Mouse (Mus musculus) splenic B cell, adult 2 months (primary cell): ENCODE results near the gene Gtf2h1.

Source experiments
- DNase-seq: peaks from one replicate; pipeline ENCODE4 v3.0.0-alpha.2; 2011; ENCODE audit warnings: low read depth, low spot score
- H3K27me3 ChIP-seq: 2 replicates; pipeline ENCODE4 v1.6.1; 2012; ENCODE audit warnings: mild to moderate bottlenecking, low read length, moderate library complexity, mixed read lengths; ENCODE audit not compliant: control insufficient read depth, poor library complexity, insufficient read depth, severe bottlenecking
- H3K36me3 ChIP-seq: 2 replicates; pipeline ENCODE4 v1.6.1; 2012; ENCODE audit warnings: mild to moderate bottlenecking, low read length, moderate library complexity, mixed read lengths; ENCODE audit not compliant: control insufficient read depth, poor library complexity, insufficient read depth, severe bottlenecking

The Gtf2h1 gene

GRCm38 (mm10) chr7:46795287-46796205, at the start of gene Gtf2h1, which contains the start of gene Hps5:
TSS of gene Gtf2h1 (plus strand) at chr7:46796103.
TSS of gene Hps5 (minus strand) at chr7:46796064.
- peak; percentile 98 for DNase-seq
- Histone ChIP-seq H3K27me3 (no peaks in the 10 kb centered on the region), H3K36me3 (peaks cover 6% of the 10 kb centered on the region; the same call in 1 of the 2 replicates)

GRCm38 (mm10) chr7:46746381-46746780, 49.5 kb upstream of the Gtf2h1 start:
- no peak for DNase-seq
- Histone ChIP-seq H3K36me3 (no peaks in the 10 kb centered on the region), H3K27me3 (no peaks in the 10 kb centered on the region)

GRCm38 (mm10) chr7:46748459-46748858, 47.4 kb upstream of the Gtf2h1 start:
- Histone ChIP-seq H3K27me3 (no peaks in the 10 kb centered on the region), H3K36me3 (no peaks in the 10 kb centered on the region)
- peak; percentile 23 for DNase-seq

GRCm38 (mm10) chr7:46751490-46751889, 44.4 kb upstream of the Gtf2h1 start, which contains the start of gene Saa2:
TSS of gene Saa2 (plus strand) at chr7:46751790.
- no peak for DNase-seq
- H3K27me3 ChIP-seq = no peaks in the 10 kb centered on the region
- H3K36me3 ChIP-seq = no peaks in the 10 kb centered on the region

- DNase-seq = no peak
- H3K27me3 ChIP-seq = no peaks in the 10 kb centered on the region
- H3K36me3 ChIP-seq = peaks cover 8% of the 10 kb centered on the region
Measured at GRCm38 (mm10) chr7:46761049-46761795, 34.7 kb upstream of the Gtf2h1 start.

- H3K36me3 ChIP-seq = peaks cover 10% of the 10 kb centered on the region
- no peak for DNase-seq
- no peaks in the 10 kb centered on the region for H3K27me3 ChIP-seq
Measured at GRCm38 (mm10) chr7:46762601-46763000, 33.3 kb upstream of the Gtf2h1 start.

GRCm38 (mm10) chr7:46764672-46765071, 31.2 kb upstream of the Gtf2h1 start:
- DNase-seq = no peak

GRCm38 (mm10) chr7:46767371-46767770, 28.5 kb upstream of the Gtf2h1 start:
- Histone ChIP-seq H3K27me3 (no peaks in the 10 kb centered on the region), H3K36me3 (peaks cover 18% of the 10 kb centered on the region)
- DNase-seq = no peak

More at GRCm38 (mm10) chr7:46764672-46765071, 31.2 kb upstream of the Gtf2h1 start:
- peaks cover 16% of the 10 kb centered on the region for H3K36me3 ChIP-seq
- H3K27me3 ChIP-seq = no peaks in the 10 kb centered on the region

GRCm38 (mm10) chr7:46768451-46768850, 27.5 kb upstream of the Gtf2h1 start:
- DNase-seq = no peak
- Histone ChIP-seq H3K27me3 (no peaks in the 10 kb centered on the region), H3K36me3 (peaks cover 15% of the 10 kb centered on the region)

GRCm38 (mm10) chr7:46770706-46771105, 25.2 kb upstream of the Gtf2h1 start:
- DNase-seq = peak; percentile 75
- Histone ChIP-seq H3K36me3 (peaks cover 16% of the 10 kb centered on the region), H3K27me3 (no peaks in the 10 kb centered on the region)

GRCm38 (mm10) chr7:46789177-46789849, 6.6 kb upstream of the Gtf2h1 start:
- H3K36me3 ChIP-seq = peaks cover 17% of the 10 kb centered on the region; the same call in 1 of the 2 replicates
- no peak for DNase-seq
- no peaks in the 10 kb centered on the region for H3K27me3 ChIP-seq

- Histone ChIP-seq H3K36me3 (peaks cover 3% of the 10 kb centered on the region; the same call in 1 of the 2 replicates), H3K27me3 (no peaks in the 10 kb centered on the region)
- DNase-seq = no peak
Measured at GRCm38 (mm10) chr7:46793871-46794270, 2.0 kb upstream of the Gtf2h1 start.

- Histone ChIP-seq H3K36me3 (peaks cover 5% of the 10 kb centered on the region; the same call in 1 of the 2 replicates), H3K27me3 (no peaks in the 10 kb centered on the region)
- no peak for DNase-seq
Measured at GRCm38 (mm10) chr7:46796206-46796679, 340 bp downstream of the Gtf2h1 start.

GRCm38 (mm10) chr7:46796779-46797178, 876 bp downstream of the Gtf2h1 start:
- Histone ChIP-seq H3K27me3 (no peaks in the 10 kb centered on the region), H3K36me3 (peaks cover 8% of the 10 kb centered on the region)
- no peak for DNase-seq
